Mouse (Mus musculus) hindbrain, embryonic 13.5 days (tissue): ENCODE results near the gene Myo1h. TPM values are rescaled to one million over a fixed set of nuclear protein-coding genes. Genes with fewer than 3 reads are reported as not detected.

Experiments used
- ATAC-seq: fragments of 200-750 bp; cut with Nextera tagmentation; 2 replicates; pipeline ENCODE4 v1.8.0; 2017; ENCODE audit warnings: moderate TSS enrichment; ENCODE audit not compliant: low FRiP score
- H3K27ac ChIP-seq: fragments of 300-500 bp; sonication (generic); 2 replicates; pipeline ENCODE4 v1.5.1; 2015; ENCODE audit warnings: inconsistent platforms, mild to moderate bottlenecking, moderate library complexity
- H3K27me3 ChIP-seq: fragments of 300-500 bp; sonication (generic); 2 replicates; pipeline ENCODE4 v1.6.1; 2015; ENCODE audit warnings: mild to moderate bottlenecking, inconsistent platforms
- H3K36me3 ChIP-seq: fragments of 300-500 bp; sonication (generic); 2 replicates; pipeline ENCODE4 v1.6.1; 2015; ENCODE audit warnings: mild to moderate bottlenecking, inconsistent platforms
- H3K4me1 ChIP-seq: fragments of 300-500 bp; sonication (generic); replicated peaks from 2 replicates; pipeline ENCODE4 v1.6.1; 2015; ENCODE audit warnings: inconsistent platforms
- H3K4me2 ChIP-seq: fragments of 300-500 bp; sonication (generic); 2 replicates; pipeline ENCODE4 v1.6.1; 2015; ENCODE audit warnings: inconsistent platforms, mild to moderate bottlenecking, moderate library complexity
- H3K4me3 ChIP-seq: fragments of 300-500 bp; sonication (generic); 2 replicates; pipeline ENCODE4 v1.5.1; 2015; ENCODE audit warnings: mild to moderate bottlenecking, inconsistent platforms
- H3K9ac ChIP-seq: fragments of 300-500 bp; sonication (generic); 2 replicates; pipeline ENCODE4 v1.6.1; 2015; ENCODE audit warnings: mild to moderate bottlenecking, inconsistent platforms
- H3K9me3 ChIP-seq: fragments of 300-500 bp; sonication (generic); 2 replicates; pipeline ENCODE4 v1.6.1; 2016; ENCODE audit warnings: inconsistent platforms
- WGBS: fragments of 180-500 bp; shearing (Covaris S2); methylation state at CpG from one replicate; pipeline ENCODE4 v1.1.7; 2015; 5-methylcytosine and 5-hydroxymethylcytosine counted together
- polyA plus RNA-seq: library from polyadenylated mRNA; unstranded; fragments of >200 nt; fragmentation: Nextera tagmentation; extraction: Ambion mirVana; gene quantifications from 2 replicates; pipeline ENCODE4 v1.2.1, GENCODE M21; 2015

Myo1h gene
- 0.93 and 1.3 TPM in 2 replicates for polyA plus RNA-seq

GRCm38 (mm10) chr5:114288874-114289273 is at the start of gene Myo1h:
TSS of gene Myo1h (plus strand) at chr5:114289166.
- 44% methylated on average over 13 of the region's 13 CpGs for WGBS
- H3K27ac ChIP-seq, result no peak within 1 kb of the TSS
- H3K4me1 ChIP-seq, result peaks cover 31% of the 10 kb centered on the region
- no peak within 1 kb of the TSS for H3K4me2 ChIP-seq
- H3K9ac ChIP-seq, result no peak within 1 kb of the TSS
- H3K36me3 ChIP-seq, result no peaks in the 10 kb centered on the region
- no peaks in the 10 kb centered on the region for H3K9me3 ChIP-seq
- peaks cover 84% of the 10 kb centered on the region for H3K27me3 ChIP-seq
- no peak within 1 kb of the TSS for H3K4me3 ChIP-seq
- ATAC-seq, result no peak

GRCm38 (mm10) chr5:114239737-114240136 is 49.2 kb upstream of the Myo1h start:
- H3K4me2 ChIP-seq, result no peak overlapping the region
- no peak overlapping the region for H3K4me3 ChIP-seq
- 53% methylated on average over 14 of the region's 14 CpGs for WGBS

DNA sequence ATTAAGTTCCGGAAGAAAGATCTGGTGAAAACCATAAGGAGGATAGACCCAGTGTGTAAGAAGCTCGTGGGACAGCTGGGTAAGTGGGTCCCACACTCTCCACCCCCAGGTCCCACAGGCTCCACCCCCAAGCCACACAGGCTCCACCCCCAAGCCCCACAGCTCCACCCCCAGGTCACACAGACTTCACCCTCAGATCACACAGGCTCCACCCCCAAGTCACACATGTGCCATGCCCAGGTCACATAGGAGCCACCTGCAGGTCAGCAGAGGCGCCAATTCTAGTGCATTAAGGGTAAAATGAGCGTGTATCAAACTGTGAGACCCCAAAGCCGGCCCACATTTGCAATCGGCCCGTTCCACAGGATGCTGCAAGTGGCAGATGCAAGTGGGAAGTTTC is 42.5 kb upstream of the Myo1h start:
- no peak overlapping the region for H3K4me3 ChIP-seq
- whole genome bisulfite sequencing, result 85% methylated on average over 7 of the region's 7 CpGs
- ATAC-seq, result no peak

More at GRCm38 (mm10) chr5:114239737-114240136, 49.2 kb upstream of the Myo1h start:
- H3K27ac ChIP-seq, result no peak overlapping the region
- H3K27me3 ChIP-seq, result peaks cover 17% of the 10 kb centered on the region
- H3K4me1 ChIP-seq, result no peaks in the 10 kb centered on the region
- ATAC-seq, result no peak
- H3K36me3 ChIP-seq, result no peaks in the 10 kb centered on the region
- H3K9me3 ChIP-seq, result no peaks in the 10 kb centered on the region
- no peak overlapping the region for H3K9ac ChIP-seq

GRCm38 (mm10) chr5:114248174-114248589 is 40.8 kb upstream of the Myo1h start:
- H3K9me3 ChIP-seq, result no peaks in the 10 kb centered on the region
- H3K36me3 ChIP-seq, result no peaks in the 10 kb centered on the region
- H3K4me2 ChIP-seq, result peak overlapping the region; percentile 39
- peak; percentile 69 for ATAC-seq
- H3K27ac ChIP-seq, result no peak overlapping the region
- H3K4me1 ChIP-seq, result peaks cover 7% of the 10 kb centered on the region
- H3K9ac ChIP-seq, result peak overlapping the region; percentile 16; the same call in 1 of the 2 replicates
- H3K4me3 ChIP-seq, result peak overlapping the region; percentile 14; the same call in 1 of the 2 replicates
- peaks cover 66% of the 10 kb centered on the region for H3K27me3 ChIP-seq
- WGBS, result 17% methylated on average over 14 of the region's 14 CpGs

More for the DNA sequence above, 42.5 kb upstream of the Myo1h start:
- H3K9ac ChIP-seq, result no peak overlapping the region
- H3K36me3 ChIP-seq, result no peaks in the 10 kb centered on the region
- peaks cover 7% of the 10 kb centered on the region for H3K4me1 ChIP-seq
- no peaks in the 10 kb centered on the region for H3K9me3 ChIP-seq
- no peak overlapping the region for H3K27ac ChIP-seq
- H3K4me2 ChIP-seq, result no peak overlapping the region
- peaks cover 51% of the 10 kb centered on the region for H3K27me3 ChIP-seq

GRCm38 (mm10) chr5:114259495-114259894 is 29.5 kb upstream of the Myo1h start:
- Histone ChIP-seq H3K4me1 (peaks cover 9% of the 10 kb centered on the region), H3K4me2 (no peak overlapping the region), H3K4me3 (no peak overlapping the region), H3K36me3 (no peaks in the 10 kb centered on the region), H3K9me3 (no peaks in the 10 kb centered on the region), H3K27me3 (peaks cover 66% of the 10 kb centered on the region), H3K9ac (no peak overlapping the region), H3K27ac (no peak overlapping the region)
- 84% methylated on average over 10 of the region's 10 CpGs for WGBS
- ATAC-seq, result no peak

DNA sequence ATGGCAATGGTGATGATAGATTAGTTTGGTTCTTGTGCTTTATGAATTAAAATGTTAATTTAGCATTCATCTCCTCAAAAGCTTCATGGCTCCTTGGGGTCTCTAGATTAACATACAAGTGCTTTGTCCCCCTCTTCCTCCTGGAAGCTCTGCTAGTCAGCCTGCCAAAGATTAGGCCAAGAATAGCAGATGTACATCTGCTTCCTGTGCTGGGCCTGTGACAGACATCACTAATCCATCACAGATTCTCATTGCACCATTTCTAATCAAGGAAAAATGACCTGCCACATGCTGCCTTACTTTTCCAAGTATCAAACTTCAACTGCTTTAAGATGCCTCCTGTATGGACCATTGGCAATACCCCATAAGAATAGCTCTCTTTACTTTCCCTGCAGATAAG is 27.5 kb upstream of the Myo1h start:
- peaks cover 9% of the 10 kb centered on the region for H3K4me1 ChIP-seq
- no peak overlapping the region for H3K4me3 ChIP-seq
- peaks cover 67% of the 10 kb centered on the region for H3K27me3 ChIP-seq
- no peak overlapping the region for H3K4me2 ChIP-seq
- no peak overlapping the region for H3K9ac ChIP-seq
- H3K27ac ChIP-seq, result no peak overlapping the region
- ATAC-seq, result no peak
- no peaks in the 10 kb centered on the region for H3K9me3 ChIP-seq
- H3K36me3 ChIP-seq, result no peaks in the 10 kb centered on the region

DNA sequence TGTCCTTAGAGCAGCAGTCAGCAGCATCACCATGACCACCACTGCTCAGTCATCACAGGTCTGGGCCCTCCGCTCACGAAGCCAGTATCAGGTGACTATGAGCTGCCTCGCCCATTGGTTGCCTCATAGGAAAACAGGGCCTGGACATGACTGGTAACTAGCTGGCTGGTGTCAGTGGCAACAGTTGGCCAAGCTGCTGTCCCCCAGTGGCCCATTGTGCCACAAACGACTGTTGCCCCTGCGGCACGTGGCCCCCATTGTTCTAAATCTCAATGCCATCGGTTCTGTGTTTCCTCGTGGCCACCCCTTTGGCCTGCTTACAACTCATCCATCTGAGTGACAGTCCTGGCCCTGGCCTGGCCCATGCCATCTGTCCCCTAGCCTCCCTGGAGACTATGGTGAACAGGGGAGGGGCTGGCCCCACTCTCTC is 24.9 kb upstream of the Myo1h start:
- Histone ChIP-seq H3K27me3 (peaks cover 78% of the 10 kb centered on the region), H3K36me3 (no peaks in the 10 kb centered on the region), H3K9me3 (no peaks in the 10 kb centered on the region), H3K4me1 (peaks cover 17% of the 10 kb centered on the region; the same call in 1 of the 2 replicates), H3K4me3 (no peak overlapping the region), H3K4me2 (no peak overlapping the region), H3K27ac (no peak overlapping the region), H3K9ac (0 out of 2 replicates have a peak overlapping the region, but pooled peaks have one; percentile 0)
- 33% methylated on average over 8 of the region's 8 CpGs for WGBS
- ATAC-seq, result peak; percentile 85

DNA sequence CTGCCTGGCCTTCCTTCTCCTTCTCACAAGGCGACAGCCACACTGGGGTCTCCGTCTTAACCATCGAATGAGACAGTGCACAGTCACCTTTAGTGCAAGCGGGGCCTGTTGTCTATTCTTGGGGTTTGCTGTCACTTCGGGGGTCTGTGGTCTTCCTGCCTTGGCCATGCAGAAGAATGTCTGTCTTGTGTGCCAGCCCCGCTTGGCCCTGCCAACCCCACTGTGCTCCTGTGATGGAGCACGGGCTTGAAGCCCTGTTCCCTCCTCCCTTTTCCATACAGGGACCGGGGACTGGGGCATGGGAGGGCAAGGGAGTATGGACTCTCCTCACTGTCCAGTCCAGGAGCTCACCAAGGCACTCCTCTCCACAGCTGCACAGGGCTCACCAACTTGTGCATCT is 24.2 kb upstream of the Myo1h start:
- Histone ChIP-seq H3K36me3 (no peaks in the 10 kb centered on the region), H3K9me3 (no peaks in the 10 kb centered on the region), H3K27me3 (peaks cover 78% of the 10 kb centered on the region), H3K4me2 (no peak overlapping the region), H3K4me3 (no peak overlapping the region), H3K27ac (no peak overlapping the region), H3K9ac (no peak overlapping the region), H3K4me1 (peaks cover 24% of the 10 kb centered on the region)
- no peak for ATAC-seq
- WGBS, result 89% methylated on average over 8 of the region's 8 CpGs

DNA sequence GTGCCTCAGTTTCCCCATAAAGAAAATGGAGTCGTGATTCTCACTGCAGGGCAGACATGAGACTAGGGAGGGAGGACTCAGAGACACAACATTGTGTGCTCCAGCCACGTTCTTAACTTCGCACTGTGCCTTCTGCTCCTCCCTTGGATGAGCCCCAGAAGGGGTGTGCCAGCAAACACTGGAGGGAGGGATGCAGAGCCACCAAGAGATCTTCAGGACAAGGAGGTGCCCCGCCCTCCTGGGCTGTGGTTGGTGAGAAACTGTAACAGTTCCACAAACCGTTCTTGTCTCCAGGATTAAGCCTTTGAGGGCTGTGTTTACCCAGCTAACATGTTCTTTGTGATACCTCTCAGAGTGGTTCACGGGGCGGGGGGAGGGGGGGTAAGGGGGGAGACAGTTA is 20.3 kb upstream of the Myo1h start:
- no peak overlapping the region for H3K4me3 ChIP-seq
- H3K4me1 ChIP-seq, result peaks cover 35% of the 10 kb centered on the region
- peaks cover 96% of the 10 kb centered on the region for H3K27me3 ChIP-seq
- H3K36me3 ChIP-seq, result no peaks in the 10 kb centered on the region
- H3K27ac ChIP-seq, result no peak overlapping the region
- no peaks in the 10 kb centered on the region for H3K9me3 ChIP-seq
- 51% methylated on average over 7 of the region's 7 CpGs for WGBS
- no peak overlapping the region for H3K4me2 ChIP-seq
- no peak overlapping the region for H3K9ac ChIP-seq
- ATAC-seq, result no peak

DNA sequence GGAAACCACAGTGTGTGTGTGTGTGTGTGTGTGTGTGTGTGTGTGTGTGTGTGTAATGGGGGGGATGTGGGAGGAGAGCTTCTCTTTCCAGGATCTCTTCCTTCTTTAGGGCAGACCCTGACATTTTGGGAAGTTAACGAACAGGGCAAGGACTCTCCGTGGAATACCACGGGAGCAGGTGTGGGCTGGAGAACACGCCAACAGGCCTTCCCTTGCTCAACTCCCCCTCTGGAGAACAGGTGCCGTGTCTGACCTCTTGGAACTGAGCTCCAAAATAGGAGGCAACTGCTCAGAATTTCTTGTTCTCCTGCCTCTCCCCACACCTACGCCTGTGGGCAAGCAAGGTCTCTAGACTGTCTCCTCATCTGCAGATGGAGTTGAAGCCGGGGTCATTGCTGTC is 19.5 kb upstream of the Myo1h start:
- Histone ChIP-seq H3K36me3 (no peaks in the 10 kb centered on the region), H3K9me3 (no peaks in the 10 kb centered on the region), H3K4me3 (no peak overlapping the region), H3K4me1 (peaks cover 36% of the 10 kb centered on the region), H3K27ac (no peak overlapping the region), H3K9ac (no peak overlapping the region; the same call in 1 of the 2 replicates), H3K4me2 (no peak overlapping the region), H3K27me3 (peaks cover 97% of the 10 kb centered on the region)
- ATAC-seq, result no peak
- 72% methylated on average over 7 of the region's 7 CpGs for WGBS

DNA sequence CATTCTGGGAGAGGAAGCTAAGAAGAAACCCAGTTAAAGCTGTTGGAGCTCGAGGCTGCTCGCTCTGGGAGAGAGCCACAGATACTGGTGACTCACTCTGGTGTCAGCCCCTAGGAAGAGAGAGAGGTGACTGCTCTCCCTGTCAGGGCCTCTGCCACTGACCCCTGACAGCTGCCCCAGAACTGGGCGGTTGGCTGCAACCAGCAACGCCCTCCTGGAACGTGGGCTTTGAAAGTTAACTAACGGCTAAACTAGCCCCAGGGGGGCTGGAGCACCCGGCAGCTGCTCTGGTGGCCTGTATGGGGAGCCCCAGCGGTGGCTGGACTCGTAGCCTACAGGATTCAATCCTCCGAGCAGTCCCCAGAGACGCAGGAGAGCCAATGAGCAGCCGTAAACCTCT is 19.0 kb upstream of the Myo1h start:
- Histone ChIP-seq H3K4me1 (peaks cover 37% of the 10 kb centered on the region), H3K4me3 (no peak overlapping the region), H3K27ac (no peak overlapping the region), H3K9me3 (no peaks in the 10 kb centered on the region), H3K27me3 (peaks cover 97% of the 10 kb centered on the region), H3K9ac (no peak overlapping the region; the same call in 1 of the 2 replicates), H3K36me3 (no peaks in the 10 kb centered on the region), H3K4me2 (no peak overlapping the region)
- no peak for ATAC-seq
- 15% methylated on average over 12 of the region's 12 CpGs for WGBS

GRCm38 (mm10) chr5:114273693-114274402 is 15.1 kb upstream of the Myo1h start, which contains the start of gene Foxn4:
TSS of gene Foxn4 (minus strand) at chr5:114273807.
- 0 out of 2 replicates have a peak, but pooled peaks have one; percentile 36 for ATAC-seq
- Histone ChIP-seq H3K27me3 (peaks cover 99% of the 10 kb centered on the region), H3K9ac (peak within 1 kb of the TSS; percentile 29; the same call in 1 of the 2 replicates), H3K4me2 (peak within 1 kb of the TSS; percentile 64), H3K4me3 (peak within 1 kb of the TSS; percentile 38), H3K36me3 (no peaks in the 10 kb centered on the region), H3K27ac (no peak within 1 kb of the TSS), H3K9me3 (no peaks in the 10 kb centered on the region), H3K4me1 (peaks cover 47% of the 10 kb centered on the region)
- 1% methylated on average over 40 of the region's 56 CpGs for WGBS

GRCm38 (mm10) chr5:114275339-114275738 is 13.6 kb upstream of the Myo1h start:
- Histone ChIP-seq H3K9ac (no peak overlapping the region), H3K4me3 (no peak overlapping the region), H3K4me1 (peaks cover 44% of the 10 kb centered on the region), H3K36me3 (no peaks in the 10 kb centered on the region), H3K27me3 (peaks cover 89% of the 10 kb centered on the region), H3K4me2 (no peak overlapping the region), H3K27ac (no peak overlapping the region), H3K9me3 (no peaks in the 10 kb centered on the region)
- WGBS, result 8% methylated on average over 8 of the region's 8 CpGs
- ATAC-seq, result no peak
